Mouse (Mus musculus) CH12.LX (cell line): ENCODE results near the gene Trpv4. TPM values are rescaled to one million over a fixed set of nuclear protein-coding genes. Genes with fewer than 3 reads are reported as not detected.

ENCODE experiments used
- DNase-seq: peaks from one replicate; pipeline ENCODE4 v3.0.0-alpha.2; 2013; ENCODE audit errors: extremely low read depth
- H3K27ac ChIP-seq: 2 replicates; pipeline ENCODE4 v1.5.1; 2012; ENCODE audit warnings: low read depth, mild to moderate bottlenecking, control low read depth, moderate library complexity; ENCODE audit not compliant: insufficient read depth
- H3K27me3 ChIP-seq: replicated peaks from 2 replicates; pipeline ENCODE3; 2012; ENCODE audit warnings: inconsistent platforms
- H3K36me3 ChIP-seq, 2 experiments: replicated peaks in 1 of 2; 2 replicates each; pipeline versions ENCODE3 to v1.6.1; 2012; ENCODE audit warnings: inconsistent platforms in 1 of 2, low read length in 1 of 2, mild to moderate bottlenecking in 1 of 2, mixed read lengths in 1 of 2, moderate library complexity in 1 of 2; ENCODE audit not compliant: control insufficient read depth in 1 of 2, insufficient read depth in 1 of 2
- H3K4me1 ChIP-seq, 2 experiments: 2 replicates each; pipeline ENCODE4 v1.6.1; 2012; ENCODE audit warnings: inconsistent platforms in 1 of 2, moderate library complexity in 1 of 2; ENCODE audit not compliant: insufficient read depth in 2 of 2, control insufficient read depth in 1 of 2
- H3K4me2 ChIP-seq: 2 replicates; pipeline ENCODE4 v1.6.1; 2012; ENCODE audit warnings: low read depth, mild to moderate bottlenecking, control low read depth; ENCODE audit not compliant: poor library complexity, insufficient read depth, severe bottlenecking
- H3K4me3 ChIP-seq, 3 experiments: fragments of 150-350 bp in 1 of 3; sonication (generic) in 1 of 3; replicated peaks in 1 of 3; 2 replicates each; pipeline versions ENCODE3 to v1.5.1; 2011 to 2012; ENCODE audit warnings: low read depth in 2 of 3, low read length in 2 of 3, mild to moderate bottlenecking in 2 of 3, moderate library complexity in 2 of 3, control low read depth in 1 of 3, improper control_type of control experiment in 1 of 3, inconsistent platforms in 1 of 3, mixed read lengths in 1 of 3; ENCODE audit not compliant: poor library complexity in 1 of 3
- H3K79me2 ChIP-seq: replicated peaks from 2 replicates; pipeline ENCODE4 v1.6.1; 2012; ENCODE audit warnings: mild to moderate bottlenecking, moderate library complexity; ENCODE audit not compliant: control insufficient read depth, poor library complexity, insufficient read depth, severe bottlenecking; ENCODE audit errors: extremely low read depth
- H3K9ac ChIP-seq: 2 replicates; pipeline ENCODE4 v1.6.1; 2012; ENCODE audit warnings: low read depth, mild to moderate bottlenecking, control low read depth, moderate library complexity; ENCODE audit not compliant: insufficient read depth
- H3K9me3 ChIP-seq: replicated peaks from 2 replicates; pipeline ENCODE3; 2012; ENCODE audit warnings: low read length, inconsistent platforms, mixed read lengths
- BHLHE40 ChIP-seq: IDR thresholded peaks from 2 replicates; pipeline ENCODE4 v1.6.1; 2011; ENCODE audit warnings: mild to moderate bottlenecking, low read depth, low read length, improper control_type of control experiment
- CTCF ChIP-seq, 2 experiments: IDR thresholded peaks in 1 of 2; conservative IDR thresholded peaks in 1 of 2; 2 replicates each; pipeline ENCODE4 v1.5.1; 2011 to 2012; ENCODE audit warnings: low read depth in 2 of 2, low read length in 2 of 2, improper control_type of control experiment in 1 of 2, inconsistent platforms in 1 of 2, mild to moderate bottlenecking in 1 of 2, moderate library complexity in 1 of 2
- E2F4 ChIP-seq: IDR thresholded peaks from 2 replicates; pipeline ENCODE4 v1.6.1; 2011; ENCODE audit warnings: low read depth, low read length, improper control_type of control experiment; ENCODE audit not compliant: insufficient replicate concordance
- ELF1 ChIP-seq: IDR thresholded peaks from 2 replicates; pipeline ENCODE4 v1.6.1; 2014; ENCODE audit warnings: low read depth, mild to moderate bottlenecking, inconsistent platforms, low read length, improper control_type of control experiment
- EP300 ChIP-seq: IDR thresholded peaks from 2 replicates; pipeline ENCODE4 v1.6.1; 2011; ENCODE audit warnings: low read length, improper control_type of control experiment
- GABPA ChIP-seq: IDR thresholded peaks from 2 replicates; pipeline ENCODE4 v1.6.1; 2012; ENCODE audit warnings: low read depth, low read length, improper control_type of control experiment, inconsistent platforms; ENCODE audit not compliant: insufficient replicate concordance
- IRF4 ChIP-seq: IDR thresholded peaks from 2 replicates; pipeline ENCODE4 v1.6.1; 2014; ENCODE audit warnings: low read depth, mild to moderate bottlenecking, inconsistent platforms, low read length, improper control_type of control experiment
- JUN ChIP-seq: IDR thresholded peaks from 2 replicates; pipeline ENCODE4 v1.6.1; 2011; ENCODE audit warnings: low read depth, mild to moderate bottlenecking, low read length, improper control_type of control experiment, moderate library complexity; ENCODE audit not compliant: insufficient read depth
- MAFK ChIP-seq: IDR thresholded peaks from 2 replicates; pipeline ENCODE4 v1.6.1; 2011; ENCODE audit warnings: low read length, improper control_type of control experiment; ENCODE audit not compliant: insufficient replicate concordance
- MAZ ChIP-seq: IDR thresholded peaks from 2 replicates; pipeline ENCODE4 v1.6.1; 2012; ENCODE audit warnings: low read depth, mild to moderate bottlenecking, inconsistent platforms, low read length, improper control_type of control experiment, moderate library complexity
- MEF2A ChIP-seq: IDR thresholded peaks from 2 replicates; pipeline ENCODE4 v1.6.1; 2014; ENCODE audit warnings: low read depth, mild to moderate bottlenecking, inconsistent platforms, low read length, improper control_type of control experiment, borderline replicate concordance
- MXI1 ChIP-seq: IDR thresholded peaks from 2 replicates; pipeline ENCODE4 v1.6.1; 2011; ENCODE audit warnings: mild to moderate bottlenecking, low read depth, low read length, improper control_type of control experiment
- NELFE ChIP-seq: IDR thresholded peaks from 2 replicates; pipeline ENCODE4 v1.6.1; 2011; ENCODE audit warnings: low read depth, low read length, improper control_type of control experiment
- NRF1 ChIP-seq: IDR thresholded peaks from 2 replicates; pipeline ENCODE4 v1.6.1; 2014; ENCODE audit warnings: low read depth, mild to moderate bottlenecking, inconsistent platforms, low read length, improper control_type of control experiment, moderate library complexity
- PAX5 ChIP-seq: IDR thresholded peaks from 2 replicates; pipeline ENCODE4 v1.6.1; 2012; ENCODE audit warnings: low read length, inconsistent platforms, mixed read lengths
- POLR2AphosphoS2 ChIP-seq: IDR thresholded peaks from 2 replicates; pipeline ENCODE4 v1.6.1; 2011; ENCODE audit warnings: low read depth, low read length, improper control_type of control experiment
- RAD21 ChIP-seq: IDR thresholded peaks from 2 replicates; pipeline ENCODE4 v1.6.1; 2011; ENCODE audit warnings: low read depth, mild to moderate bottlenecking, low read length, improper control_type of control experiment, moderate library complexity
- RCOR1 ChIP-seq: conservative IDR thresholded peaks from 2 replicates; pipeline ENCODE4 v1.6.1; 2012; ENCODE audit warnings: low read depth, mild to moderate bottlenecking, inconsistent platforms, low read length, improper control_type of control experiment
- SIN3A ChIP-seq: IDR thresholded peaks from 2 replicates; pipeline ENCODE4 v1.6.1; 2012; ENCODE audit warnings: low read length, improper control_type of control experiment, inconsistent platforms
- TCF12 ChIP-seq: IDR thresholded peaks from 2 replicates; pipeline ENCODE4 v1.6.1; 2014; ENCODE audit warnings: low read depth, mild to moderate bottlenecking, inconsistent platforms, low read length, improper control_type of control experiment
- UBTF ChIP-seq: IDR thresholded peaks from 2 replicates; pipeline ENCODE4 v1.6.1; 2012; ENCODE audit warnings: low read depth, mild to moderate bottlenecking, inconsistent platforms, low read length, improper control_type of control experiment, moderate library complexity
- USF2 ChIP-seq: conservative IDR thresholded peaks from 2 replicates; pipeline ENCODE4 v1.6.1; 2011; ENCODE audit warnings: low read depth, low read length, improper control_type of control experiment
- dilution Hi-C: fragments of 300-500 bp; cut with MboI; formaldehyde crosslinking; loops from 2 replicates; pipeline ENCODE4 v1.14.3; 2020; ENCODE audit warnings: low sequenced_read_pairs; ENCODE audit not compliant: extremely low pct_unique_long_range_greater_than_20kb, extremely low pct_ligation_motif_present
- in situ Hi-C: fragments of 300-500 bp; cut with MboI; formaldehyde crosslinking; loops from 3 replicates; pipeline ENCODE4 v1.14.3; 2019; ENCODE audit warnings: low sequenced_read_pairs, low pct_ligation_motif_present, low pct_unique_long_range_greater_than_20kb, mixed read lengths
- polyA plus RNA-seq: library from polyadenylated mRNA; unstranded; fragments of >175 nt; gene quantifications from 2 replicates; pipeline ENCODE4 v1.2.1, GENCODE M21; 2012; ENCODE audit warnings: low read depth; ENCODE audit not compliant: insufficient read length
- total RNA-seq, 2 experiments: library from RNA; depleted of rRNA; stranded (reverse); fragments of 300-350 nt in 1 of 2; fragments of >200 nt in 1 of 2; gene quantifications; 2 replicates each; pipeline ENCODE4 v1.2.3; 2012 to 2014

The Trpv4 gene
- total and polyA plus RNA-seq, 3 experiments: 0.24 TPM; not detected in 2

DNA sequence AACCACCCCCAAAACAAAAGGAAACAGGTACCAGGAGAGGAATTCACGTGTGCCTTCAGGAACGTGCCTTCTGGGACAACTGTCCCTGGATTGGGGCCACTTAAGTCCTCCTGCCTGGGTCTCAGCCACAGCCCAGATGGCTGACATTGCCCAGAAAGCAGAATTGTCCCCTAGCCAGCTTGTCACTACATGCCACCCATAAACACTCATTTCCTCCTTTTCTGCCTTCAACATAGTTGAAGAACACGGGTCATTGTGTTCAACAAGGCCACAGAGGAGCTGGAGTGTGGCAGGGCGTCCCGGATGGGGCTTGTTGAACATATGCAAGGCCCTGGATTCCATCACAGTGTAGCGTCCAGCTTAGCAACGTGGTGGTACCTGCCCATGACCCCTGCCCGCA, 23.5 kb upstream of the Trpv4 start:
- dilution Hi-C loops: no loop called here
- no peak overlapping the region for H3K27ac ChIP-seq

DNA sequence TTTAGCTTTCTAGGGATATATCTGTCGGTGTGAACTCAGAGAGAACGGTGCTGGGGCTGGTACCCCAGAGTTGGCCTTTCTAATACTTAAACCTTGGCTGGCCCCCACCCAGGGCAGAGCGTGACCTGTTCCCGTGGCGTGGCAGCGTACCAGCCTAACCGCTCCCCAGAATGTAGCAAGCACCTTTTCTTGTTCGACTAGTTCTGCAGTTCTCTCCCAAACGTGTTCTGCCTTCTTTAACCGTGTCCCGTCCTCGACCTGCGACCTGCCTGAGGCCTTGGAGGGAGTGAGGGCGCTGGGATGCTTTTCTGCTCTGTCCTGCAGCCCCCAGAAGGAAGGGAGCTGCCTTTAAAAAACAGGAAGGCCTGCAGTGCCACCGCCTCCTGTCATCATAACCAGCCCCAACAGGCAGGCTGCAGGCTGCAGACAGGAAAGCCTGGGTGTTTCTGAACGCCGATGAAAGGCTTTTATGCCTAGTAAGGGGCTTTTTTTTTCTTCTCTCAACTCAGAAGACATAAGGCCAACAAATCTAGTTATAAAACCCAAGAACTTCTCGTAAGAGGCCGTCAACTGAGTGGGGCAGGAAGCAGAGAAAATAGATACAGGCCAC, 22.6 kb upstream of the Trpv4 start:
- Histone ChIP-seq H3K4me1 (peaks cover 15 to 64% of the 10 kb centered on the region in 2 experiments), H3K36me3 (peaks cover 32 to 84% of the 10 kb centered on the region in 2 experiments), H3K9me3 (no peaks in the 10 kb centered on the region), H3K27ac (no peak overlapping the region), H3K79me2 (peaks cover 4% of the 10 kb centered on the region; the same call in 1 of the 2 replicates), H3K27me3 (no peaks in the 10 kb centered on the region), H3K4me2 (no peak overlapping the region), H3K9ac (no peak overlapping the region), H3K4me3 (no peak overlapping the region)
- dilution Hi-C loops (no loop called here), in situ Hi-C loops (no loop called here)
- DNase-seq: no peak
- TF ChIP-seq RCOR1 (no peak), E2F4 (no peak), POLR2AphosphoS2 (no peak), GABPA (no peak), PAX5 (no peak)

More for the DNA sequence above, 23.5 kb upstream of the Trpv4 start:
- Histone ChIP-seq H3K36me3 (peaks cover 22 to 76% of the 10 kb centered on the region in 2 experiments), H3K27me3 (no peaks in the 10 kb centered on the region), H3K4me3 (no peak overlapping the region), H3K4me2 (no peak overlapping the region), H3K9ac (no peak overlapping the region; the same call in 1 of the 2 replicates), H3K9me3 (no peaks in the 10 kb centered on the region), H3K79me2 (peaks cover 4% of the 10 kb centered on the region; the same call in 1 of the 2 replicates), H3K4me1 (peaks cover 15 to 72% of the 10 kb centered on the region in 2 experiments)
- no peak for DNase-seq
- in situ Hi-C loops: no loop called here
- TF ChIP-seq POLR2AphosphoS2 (no peak), IRF4 (0 out of 2 replicates have a peak, but pooled peaks have one; percentile 40), EP300 (0 out of 2 replicates have a peak, but pooled peaks have one; percentile 19)

DNA sequence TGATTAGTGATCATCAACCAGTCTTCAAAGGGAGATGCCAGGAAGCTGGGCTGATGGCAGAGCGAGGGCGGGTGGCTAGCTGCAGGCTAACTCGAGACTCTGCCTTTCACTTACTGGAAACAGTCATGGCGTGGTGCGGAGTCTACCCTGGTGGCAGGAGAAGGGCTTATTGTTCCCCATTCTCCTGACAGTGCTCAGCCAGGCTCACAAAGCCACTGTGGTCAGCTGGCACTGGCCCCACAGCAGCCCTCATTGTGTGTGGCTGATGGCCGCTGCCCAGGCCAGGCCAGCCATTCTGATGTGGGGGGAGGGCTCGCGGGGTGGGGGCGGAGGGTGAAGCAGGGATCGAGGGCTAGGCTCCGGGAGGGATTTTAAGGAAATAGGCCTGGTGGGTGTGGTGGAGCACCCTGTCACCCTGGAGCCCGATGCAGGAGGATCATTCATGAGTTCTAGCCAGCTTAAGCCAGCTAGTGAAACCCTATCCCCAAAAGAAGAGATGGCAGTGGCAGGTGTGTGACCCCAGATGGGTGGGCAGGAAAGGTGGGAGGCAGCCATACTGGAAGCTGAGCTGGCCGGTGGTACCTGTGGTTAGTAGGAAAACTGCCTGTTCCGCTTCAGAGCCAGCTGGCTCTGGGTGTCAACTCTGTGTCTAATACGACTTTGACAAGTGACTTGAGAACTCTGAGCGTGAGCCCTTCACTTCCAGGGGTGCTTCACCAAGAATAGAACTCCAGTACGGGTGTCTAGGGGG, 21.8 kb upstream of the Trpv4 start:
- dilution Hi-C loops: no loop called here
- in situ Hi-C loops: no loop called here
- H3K9ac ChIP-seq: no peak overlapping the region
- TF ChIP-seq UBTF (no peak), RAD21 (no peak), ELF1 (no peak), MXI1 (no peak), JUN (no peak), BHLHE40 (no peak), TCF12 (no peak), NELFE (no peak), MAFK (no peak), SIN3A (no peak), CTCF (conservative IDR thresholded peaks at IDR 0.05 in 1 of 2, IDR thresholded peaks at IDR 0.05 in 1 of 2; ENCODE audit: low read depth in 2 of 2, low read length in 2 of 2) (no peak), IRF4 (no peak), USF2 (no peak), NRF1 (no peak), MEF2A (no peak), POLR2AphosphoS2 (no peak), RCOR1 (no peak), MAZ (no peak)

More for the DNA sequence above, 21.8 kb upstream of the Trpv4 start:
- Histone ChIP-seq H3K36me3 (peaks cover 36 to 91% of the 10 kb centered on the region in 2 experiments), H3K4me1 (peaks cover 9 to 56% of the 10 kb centered on the region in 2 experiments), H3K27ac (no peak overlapping the region), H3K79me2 (peaks cover 4% of the 10 kb centered on the region; the same call in 1 of the 2 replicates), H3K4me2 (no peak overlapping the region), H3K9me3 (no peaks in the 10 kb centered on the region), H3K27me3 (no peaks in the 10 kb centered on the region), H3K4me3 (no peak overlapping the region)
- DNase-seq: no peak
